Mouse (Mus musculus) induced T-regulatory cell, adult 2 months (primary cell): ENCODE measurements around the gene Pdia5.

Experiments
- DNase-seq: peaks from one replicate; pipeline ENCODE4 v3.0.0-alpha.2; 2012; ENCODE audit warnings: low read depth

The Pdia5 gene

DNA sequence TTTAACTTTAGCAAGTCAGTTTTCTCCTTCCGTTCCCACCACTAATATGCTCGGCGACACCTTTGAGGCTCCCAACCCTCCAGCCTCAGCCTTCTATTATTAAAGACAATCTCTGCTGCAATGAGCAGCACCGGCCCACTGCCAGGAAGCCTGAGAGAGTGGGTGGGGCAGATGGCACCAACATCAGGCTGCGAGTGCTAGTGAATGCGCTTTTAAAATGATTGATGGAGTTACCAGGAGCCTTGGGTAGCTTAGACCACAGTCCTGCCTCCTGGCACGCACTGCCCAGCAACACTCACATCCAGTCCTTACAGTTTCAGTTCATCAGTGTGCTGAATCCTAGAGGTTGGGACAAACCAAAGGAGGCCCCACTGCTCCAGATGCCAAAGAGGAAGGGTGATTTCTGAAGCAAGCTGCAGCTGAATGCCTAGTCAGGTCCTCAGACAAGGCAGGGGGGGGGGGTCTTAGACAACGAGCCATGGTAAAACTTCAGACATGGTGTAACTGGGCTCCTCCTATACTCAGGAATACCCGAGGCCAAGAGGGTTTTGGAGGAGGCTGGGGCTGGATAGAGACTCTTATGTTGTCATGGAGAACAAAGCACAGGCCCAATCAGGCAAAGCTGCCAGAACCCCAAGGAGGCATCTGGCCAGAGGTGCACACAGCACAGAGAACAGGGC lies 49.2 kb downstream of the Pdia5 start:
- no peak for DNase-seq

DNA sequence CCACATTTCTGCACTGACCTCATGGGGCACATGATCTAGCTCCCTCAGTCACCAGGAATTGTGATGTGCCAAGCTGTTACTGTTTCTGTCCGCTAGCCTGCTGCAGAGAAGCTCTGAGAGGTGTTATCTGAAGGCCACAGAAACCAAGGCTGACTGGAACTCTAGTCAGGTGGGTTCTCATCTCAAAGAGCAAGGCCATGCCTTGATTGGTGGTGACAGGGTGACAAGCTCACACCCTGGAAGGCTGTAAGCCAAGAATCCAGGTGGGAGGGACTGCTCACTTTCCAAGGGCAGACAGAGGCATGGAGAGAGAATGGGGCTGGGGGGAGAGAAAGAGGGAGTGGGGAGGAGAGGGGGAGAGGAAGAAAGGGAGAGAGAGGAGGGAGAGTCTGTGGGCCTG lies 51.6 kb downstream of the Pdia5 start:
- no peak for DNase-seq

DNA sequence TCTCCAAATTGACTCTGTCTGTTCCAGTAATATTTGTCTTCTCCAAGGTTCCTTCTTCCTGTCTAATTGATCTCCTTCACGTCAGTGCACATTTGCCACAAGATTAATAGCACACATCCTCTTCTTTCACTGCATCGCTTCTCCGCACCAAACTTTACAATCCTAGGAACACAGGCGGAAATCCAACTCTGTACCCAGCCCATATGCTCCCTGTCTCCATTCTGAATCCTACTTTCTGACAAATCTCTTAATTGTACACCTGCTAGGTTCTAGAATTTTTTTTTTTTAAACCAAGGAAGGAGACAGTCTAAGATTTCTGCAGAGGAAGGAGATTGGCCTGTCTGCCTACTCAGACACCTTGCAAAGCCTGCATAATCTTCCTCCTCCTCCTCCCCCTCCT lies 59.1 kb downstream of the Pdia5 start:
- DNase-seq = no peak

DNA sequence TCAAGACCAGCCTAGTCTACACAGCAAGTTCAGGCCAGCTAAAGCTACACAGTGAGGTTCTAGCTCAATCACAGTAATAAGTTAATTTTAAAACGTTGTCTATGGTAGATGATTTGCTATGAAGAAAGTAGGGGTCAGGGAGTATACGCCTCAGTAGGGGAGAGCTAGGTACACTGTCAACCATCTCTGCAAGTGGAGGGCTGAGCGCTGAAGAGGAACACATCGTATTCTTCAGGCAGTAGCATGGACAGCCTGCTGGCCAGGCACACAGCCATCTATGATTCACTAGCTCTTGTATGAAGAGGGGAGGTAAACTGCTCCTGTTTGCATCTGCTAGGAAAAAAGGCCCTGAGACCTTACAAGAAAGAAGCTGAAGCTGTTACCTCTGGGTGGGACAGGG lies 65.7 kb downstream of the Pdia5 start:
- no peak for DNase-seq

DNA sequence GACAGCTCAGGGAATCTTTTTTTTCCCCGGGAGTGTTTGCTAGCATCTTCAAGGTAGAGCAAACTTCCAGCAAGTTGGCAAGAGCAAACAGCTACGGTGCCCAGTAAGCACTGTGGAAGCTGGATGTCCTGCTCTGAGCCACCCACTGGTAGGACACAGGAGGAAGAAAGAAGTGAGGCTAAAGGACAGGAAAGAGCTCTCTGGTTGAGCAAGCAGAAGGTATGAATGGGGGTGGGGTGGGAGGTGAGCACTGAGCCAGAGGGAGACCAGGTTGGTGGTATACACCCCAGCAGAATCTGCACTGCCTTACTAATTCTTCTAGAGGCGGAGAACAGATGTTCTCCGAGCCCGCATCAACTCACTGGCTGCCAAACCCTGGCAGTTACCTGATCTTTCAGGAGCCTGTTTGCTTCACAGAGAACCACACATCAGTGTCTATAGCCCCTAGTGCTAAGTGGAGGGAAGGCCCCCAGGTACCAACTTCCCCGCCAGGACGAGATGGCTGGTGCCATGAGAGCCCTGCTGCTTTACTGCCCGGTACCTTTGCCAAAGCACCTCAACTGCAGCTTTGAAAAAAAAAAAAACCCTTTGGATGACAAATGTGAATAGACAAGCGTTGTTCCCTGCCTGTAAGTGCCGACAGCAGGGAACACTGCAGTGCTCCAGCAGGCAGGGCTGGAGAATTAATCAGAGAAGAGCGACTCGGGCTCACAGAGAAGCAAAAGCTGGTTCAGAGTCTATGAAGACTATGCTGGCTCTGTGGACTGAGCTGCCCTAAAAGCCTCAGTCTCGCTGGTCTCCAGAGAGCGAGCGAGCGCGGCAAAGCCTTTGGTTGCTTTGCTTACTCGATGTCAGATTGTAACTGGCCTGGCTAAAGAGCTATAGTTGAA lies 67.2 kb downstream of the Pdia5 start:
- no peak for DNase-seq

DNA sequence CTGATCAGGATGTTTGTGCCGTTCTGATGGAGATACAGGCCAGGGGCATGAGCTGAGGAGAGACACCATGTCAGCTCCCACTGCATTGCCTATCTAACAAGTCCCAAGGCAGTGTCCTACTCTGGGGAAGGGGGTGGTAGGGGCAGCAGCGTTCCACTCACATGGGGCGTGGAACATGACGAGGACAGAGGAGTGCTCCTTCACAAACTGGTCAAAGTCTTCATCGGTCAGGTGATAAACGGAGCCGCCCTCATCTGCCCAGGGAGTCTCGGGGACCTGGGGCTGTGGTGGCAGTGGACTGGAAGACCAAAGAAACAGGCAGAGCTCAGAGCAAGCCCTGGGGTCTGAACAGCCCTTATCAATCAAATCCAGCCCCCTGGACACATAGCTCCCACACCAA lies 68.0 kb downstream of the Pdia5 start:
- no peak for DNase-seq

DNA sequence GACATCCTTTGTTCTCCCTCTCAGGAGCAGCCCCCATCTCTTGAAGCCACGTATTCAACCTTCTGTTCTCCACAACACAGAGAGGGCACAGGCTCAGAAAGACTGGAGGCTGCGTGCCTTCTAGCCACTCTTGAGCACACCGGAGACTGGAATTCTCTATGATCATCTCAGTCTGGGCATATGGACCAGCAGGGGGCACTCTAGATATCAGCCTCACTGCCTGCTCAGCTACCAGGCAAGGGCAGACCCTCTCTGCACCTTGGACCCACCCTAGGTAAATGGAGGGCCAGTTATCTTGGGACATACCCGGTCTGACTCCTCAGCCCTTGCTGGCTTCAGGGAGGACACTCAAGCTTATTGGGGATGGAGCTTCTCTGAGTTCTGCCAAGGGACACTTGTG lies 68.5 kb downstream of the Pdia5 start:
- DNase-seq = peak; percentile 5

DNA sequence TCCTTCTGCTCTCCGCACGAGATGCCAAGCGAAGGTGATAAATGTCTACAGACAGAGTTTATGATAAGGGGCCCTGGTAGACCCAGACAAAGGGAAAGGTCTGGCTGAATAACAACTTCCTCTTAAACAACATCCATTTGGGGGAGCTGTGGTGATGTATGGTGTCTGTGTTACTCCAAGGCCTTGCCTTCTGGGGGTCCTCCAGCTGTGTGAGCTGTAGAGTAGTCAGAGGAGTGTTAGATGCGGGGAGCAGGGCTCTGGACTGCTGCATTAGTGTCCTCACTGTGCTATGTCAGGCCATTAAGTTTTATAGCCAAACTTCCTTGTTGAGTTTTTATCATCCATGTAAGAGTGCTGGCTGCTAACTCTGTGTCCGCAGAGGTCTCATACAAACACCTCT lies 76.1 kb downstream of the Pdia5 start:
- DNase-seq = no peak

DNA sequence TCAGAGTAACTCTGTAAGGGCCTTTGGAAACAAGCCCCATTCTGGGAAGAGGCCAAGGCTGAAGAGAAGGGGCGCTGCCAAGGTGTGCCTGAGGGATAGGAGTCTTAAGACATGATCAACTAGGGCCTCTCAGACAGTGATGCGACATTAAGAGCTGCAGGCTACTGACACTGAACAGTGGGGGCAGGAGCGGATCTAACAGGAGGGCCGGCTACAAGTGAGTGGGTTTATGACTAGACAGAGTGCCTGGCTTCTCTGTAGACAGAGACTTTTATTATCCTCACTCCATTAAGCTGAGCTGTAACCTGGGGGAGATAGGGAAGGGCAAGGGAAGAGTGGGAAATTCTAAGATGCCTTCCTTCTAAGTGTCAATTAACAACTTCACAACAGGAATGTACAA lies 84.0 kb downstream of the Pdia5 start:
- no peak for DNase-seq

DNA sequence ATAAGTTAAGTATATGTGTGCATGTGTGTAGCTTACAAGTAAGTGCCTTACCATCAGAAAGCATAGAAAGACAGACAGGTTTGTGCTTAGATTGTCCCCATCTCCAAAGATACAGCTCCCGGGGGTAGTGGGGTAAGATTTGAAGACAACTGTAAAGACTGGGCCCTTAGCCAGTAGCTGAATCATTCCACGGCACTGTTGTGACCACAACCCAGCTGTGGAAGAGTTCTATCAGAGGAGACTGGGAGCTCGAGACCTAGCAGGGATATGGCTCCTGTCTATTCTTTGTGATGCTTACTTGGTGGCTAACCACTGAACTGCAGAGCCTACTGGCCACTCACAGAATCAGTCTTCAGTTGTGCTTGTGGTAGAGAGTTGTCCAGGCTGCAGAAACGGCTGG lies 84.5 kb downstream of the Pdia5 start:
- DNase-seq = no peak

DNA sequence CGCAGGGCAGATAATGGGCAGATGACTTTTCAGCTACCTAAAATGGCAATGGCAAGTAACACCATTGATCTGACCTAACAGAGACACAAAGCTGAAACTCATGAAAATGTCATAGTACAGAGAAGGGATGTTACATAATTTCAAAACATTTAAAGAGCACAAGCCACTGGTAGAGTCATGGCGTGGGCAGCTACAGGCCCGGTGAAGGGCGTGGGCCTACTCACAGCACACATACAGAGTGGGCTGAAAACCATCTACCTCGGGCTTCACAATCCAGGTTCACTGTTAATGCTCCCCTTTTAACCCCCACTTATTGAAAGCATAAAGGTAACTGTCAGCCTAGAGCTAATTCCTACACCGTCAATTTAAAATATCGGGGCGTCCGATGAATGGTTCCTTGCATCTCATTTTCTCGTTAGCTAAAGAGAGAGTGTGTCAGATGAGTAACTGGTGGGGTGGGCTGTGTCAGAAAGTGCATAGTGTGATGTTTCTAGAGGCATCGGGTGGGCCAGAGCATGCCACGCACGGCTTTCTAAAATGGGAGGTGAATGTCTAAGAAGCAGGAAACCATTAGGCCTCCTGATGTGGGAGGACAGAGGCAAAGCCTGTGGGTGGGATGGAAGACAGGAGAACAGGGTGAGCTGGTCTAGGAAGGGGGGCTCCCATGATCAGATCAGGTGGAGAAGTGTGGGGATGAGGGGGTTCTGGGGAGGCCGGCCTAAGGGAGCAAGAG lies 85.2 kb downstream of the Pdia5 start:
- no peak for DNase-seq

DNA sequence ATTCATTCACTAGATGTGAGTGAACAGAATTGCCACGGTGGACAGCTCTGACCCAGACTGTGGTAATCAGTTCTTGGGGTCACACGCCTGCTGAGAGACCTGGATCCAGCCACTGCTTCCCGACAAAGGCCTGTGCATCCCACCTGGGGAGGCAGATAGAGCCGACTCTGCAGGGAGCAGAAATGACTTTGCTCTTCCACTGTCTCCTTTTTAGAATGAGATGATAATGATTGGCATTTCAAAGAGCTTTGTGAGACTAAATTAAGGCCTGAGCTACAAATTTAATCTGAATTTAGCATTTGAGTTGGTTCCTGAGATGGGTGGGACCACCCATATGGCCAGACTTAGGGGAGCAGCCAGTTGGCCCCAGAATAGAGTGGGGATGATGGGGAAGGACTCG lies 85.8 kb downstream of the Pdia5 start:
- no peak for DNase-seq

DNA sequence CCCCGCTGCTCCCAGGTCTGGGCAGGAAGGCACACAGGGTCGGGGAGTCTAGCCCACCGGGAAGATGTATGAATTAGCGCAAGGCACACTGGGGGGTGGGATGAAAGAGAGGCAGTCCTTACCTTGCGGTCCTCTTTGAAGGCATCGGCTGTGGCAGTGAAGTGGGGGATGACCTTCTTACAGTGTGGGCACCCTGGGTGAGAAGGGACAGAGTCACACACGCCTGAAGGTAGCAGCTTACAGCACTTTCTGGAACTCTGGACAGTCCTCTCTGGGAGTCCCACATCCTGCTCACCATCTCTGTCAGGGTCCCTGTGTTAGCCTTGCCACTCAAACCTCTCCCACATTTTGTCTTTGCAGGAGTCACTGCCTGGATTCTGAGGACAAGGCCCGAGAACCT lies 86.8 kb downstream of the Pdia5 start:
- DNase-seq = no peak

DNA sequence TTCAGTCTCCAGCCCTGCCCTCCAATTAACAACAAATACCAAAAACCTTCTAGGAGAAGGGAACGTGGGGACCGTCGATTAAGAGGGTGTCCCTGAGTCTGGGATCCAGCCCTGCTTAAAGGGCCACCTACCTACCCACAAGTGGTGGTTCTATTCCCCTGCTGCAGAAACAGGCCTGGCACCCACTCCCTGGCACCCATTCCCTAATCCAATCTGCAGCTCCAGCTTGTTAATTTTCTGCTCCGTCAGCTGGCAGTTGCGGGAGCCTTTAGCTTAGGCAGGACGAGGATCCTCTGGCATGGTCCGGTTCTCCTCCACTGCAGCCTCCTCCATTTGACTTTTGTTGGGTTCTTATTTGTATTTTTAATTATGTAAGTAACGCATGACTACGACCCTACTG lies 87.3 kb downstream of the Pdia5 start:
- no peak for DNase-seq

DNA sequence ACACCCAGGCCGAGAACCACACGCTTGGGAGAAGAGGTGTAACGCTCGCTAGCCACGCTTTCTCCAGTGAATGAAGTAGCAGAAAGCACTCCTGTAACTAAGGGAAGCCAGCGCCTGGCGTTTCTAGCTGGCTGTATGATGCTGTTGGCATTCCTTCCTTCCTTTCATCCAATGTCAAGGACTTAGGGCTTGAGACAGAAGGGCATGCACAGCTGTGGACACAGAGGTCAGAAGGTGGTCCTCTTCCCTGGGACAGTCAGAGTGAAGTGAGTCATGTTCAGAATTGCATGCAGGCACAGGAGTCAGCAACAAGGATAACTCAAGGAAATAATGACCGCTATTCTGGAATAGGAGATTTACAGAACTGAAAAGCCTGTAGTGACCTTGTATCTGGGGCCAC lies 97.9 kb downstream of the Pdia5 start:
- no peak for DNase-seq

DNA sequence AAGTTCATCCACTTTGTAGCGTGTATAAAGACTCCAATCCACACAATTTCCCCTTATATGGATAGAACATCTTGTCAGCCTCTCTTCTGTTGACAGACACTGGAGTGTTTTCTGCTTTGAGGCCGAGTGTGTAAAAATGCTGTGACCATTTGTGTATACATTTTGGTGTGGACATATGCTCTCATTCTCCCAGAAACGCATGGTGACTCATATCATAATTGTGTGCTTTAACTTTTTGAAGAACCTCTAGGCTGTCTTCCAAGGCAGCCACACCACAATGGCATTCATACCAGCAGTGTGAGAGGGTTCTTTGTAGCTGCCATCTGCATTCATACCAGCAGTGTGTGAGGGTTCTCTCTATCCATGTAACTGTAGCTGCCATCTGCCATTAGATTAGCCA lies 105.0 kb downstream of the Pdia5 start:
- no peak for DNase-seq

DNA sequence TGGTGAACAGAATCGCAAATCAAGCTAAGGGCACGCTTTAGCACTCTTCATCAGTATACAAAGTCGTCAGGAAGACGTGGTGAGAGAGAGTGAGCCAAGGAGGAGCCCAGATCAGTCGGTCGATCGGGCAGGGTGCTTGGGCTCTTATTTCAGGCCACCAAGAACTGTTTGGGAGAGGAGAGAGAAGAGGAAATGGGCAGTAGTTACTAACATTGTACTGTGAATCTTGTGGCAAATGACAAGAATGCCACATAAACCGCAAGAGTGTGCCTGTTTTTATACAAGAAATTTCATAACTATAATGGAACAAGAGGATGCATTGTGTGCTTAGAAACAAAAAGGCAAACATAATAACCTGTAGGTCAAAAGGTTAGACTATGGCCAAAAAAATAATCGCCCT lies 110.6 kb downstream of the Pdia5 start:
- no peak for DNase-seq

DNA sequence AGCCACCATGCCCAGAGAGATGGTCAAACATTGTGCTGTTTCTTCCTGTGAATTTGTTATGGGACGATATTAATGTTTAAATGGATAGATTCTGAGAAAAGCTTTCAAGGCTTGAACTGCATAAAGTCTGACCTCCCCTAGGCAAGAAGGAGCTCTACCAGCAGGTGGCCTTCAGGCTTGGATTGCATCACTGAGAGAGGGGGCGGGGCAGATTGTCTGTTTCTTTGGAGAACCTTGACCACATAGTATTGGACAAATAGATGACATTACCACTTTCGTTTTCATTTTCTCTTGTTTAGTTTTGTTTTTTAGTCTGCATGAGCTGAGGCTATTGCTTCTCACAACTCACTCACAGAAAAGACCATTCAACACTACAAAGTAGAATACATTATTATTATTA lies 111.3 kb downstream of the Pdia5 start:
- DNase-seq = no peak

DNA sequence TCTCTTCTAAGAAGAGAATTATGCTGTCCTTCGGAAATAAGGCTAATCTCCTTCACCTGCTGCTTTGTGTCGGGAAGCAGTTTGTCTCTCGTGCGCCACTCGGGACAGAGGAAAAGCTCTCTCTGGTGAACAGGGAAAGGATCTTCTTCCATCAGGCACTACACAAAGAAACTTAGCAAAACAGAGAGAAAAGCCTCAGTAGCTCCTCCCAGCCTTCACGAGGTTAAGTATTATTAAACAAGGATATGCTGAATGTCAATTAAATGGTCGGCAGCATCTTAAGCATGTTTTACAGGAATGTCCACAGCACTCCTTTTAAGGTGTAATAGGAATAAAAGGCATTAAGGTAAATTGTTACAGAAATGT lies 126.6 kb downstream of the Pdia5 start:
- DNase-seq = no peak

DNA sequence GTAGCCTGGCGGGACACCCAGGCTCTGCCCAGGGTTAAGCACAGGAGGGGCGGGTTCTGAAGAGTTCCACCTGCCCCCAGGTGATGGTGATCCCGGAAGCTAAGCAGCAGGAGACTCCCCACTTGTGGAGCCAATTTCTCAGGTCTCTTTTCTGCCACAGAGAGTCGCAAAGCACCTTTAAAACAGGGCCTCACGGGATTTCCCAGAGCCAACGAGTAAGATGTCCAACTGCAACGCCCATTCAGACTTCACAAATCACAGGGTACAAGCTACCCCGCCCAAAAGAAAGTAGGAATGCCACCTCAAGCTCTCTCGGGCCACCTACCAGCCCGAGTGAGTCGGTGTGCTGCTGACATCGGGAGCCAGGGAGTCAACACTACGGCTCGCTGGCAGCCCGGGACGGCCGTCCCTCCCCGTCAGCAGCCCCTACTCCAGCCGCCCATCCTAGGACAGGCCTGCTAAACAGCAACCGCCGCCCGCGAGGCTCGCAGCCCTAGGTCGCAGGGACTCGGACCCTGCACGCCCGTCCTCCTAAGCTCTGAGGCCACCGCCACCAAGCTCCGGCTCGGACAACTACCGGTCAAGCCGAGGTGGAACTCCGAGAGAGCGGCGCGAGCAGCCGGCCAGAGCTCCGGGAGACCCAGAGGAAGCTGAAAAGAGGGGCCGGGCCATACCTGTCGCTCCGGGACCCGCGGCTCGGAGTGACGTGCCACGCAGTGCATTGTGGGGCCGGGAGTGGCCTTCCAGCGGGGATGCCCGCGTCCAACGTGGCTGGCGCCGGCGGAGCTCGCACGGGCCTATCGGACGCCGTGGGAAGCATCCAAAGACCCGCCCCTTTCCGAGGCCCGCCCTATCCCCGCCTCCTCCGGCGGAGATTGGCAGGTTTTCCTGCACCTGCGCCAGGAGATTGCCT lies 127.3 kb downstream of the Pdia5 start, which contains the start of gene Sec22a:
Gene Sec22a, minus strand, starts transcription at position 769 of the 913 bp plus-strand sequence.
- DNase-seq = peak; percentile 96

DNA sequence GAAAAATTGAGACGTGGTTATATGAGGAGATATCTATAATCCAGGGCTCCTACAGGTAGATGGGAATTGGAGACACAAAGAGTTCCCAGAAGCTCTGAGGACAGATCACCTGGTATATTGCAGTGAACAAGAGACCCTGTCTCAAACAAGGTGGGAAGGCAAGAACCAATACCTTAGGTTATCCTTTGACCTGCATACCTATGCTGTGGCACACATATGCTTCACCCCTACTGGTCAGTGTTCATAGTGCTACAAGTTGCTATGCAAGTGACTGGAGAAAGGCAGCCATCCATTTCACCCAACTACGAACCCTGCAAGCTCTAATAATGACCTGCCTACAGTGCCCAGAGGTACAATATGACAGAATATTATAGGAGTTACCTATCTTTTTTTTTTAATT lies 128.5 kb downstream of the Pdia5 start:
- DNase-seq = peak; percentile 40

DNA sequence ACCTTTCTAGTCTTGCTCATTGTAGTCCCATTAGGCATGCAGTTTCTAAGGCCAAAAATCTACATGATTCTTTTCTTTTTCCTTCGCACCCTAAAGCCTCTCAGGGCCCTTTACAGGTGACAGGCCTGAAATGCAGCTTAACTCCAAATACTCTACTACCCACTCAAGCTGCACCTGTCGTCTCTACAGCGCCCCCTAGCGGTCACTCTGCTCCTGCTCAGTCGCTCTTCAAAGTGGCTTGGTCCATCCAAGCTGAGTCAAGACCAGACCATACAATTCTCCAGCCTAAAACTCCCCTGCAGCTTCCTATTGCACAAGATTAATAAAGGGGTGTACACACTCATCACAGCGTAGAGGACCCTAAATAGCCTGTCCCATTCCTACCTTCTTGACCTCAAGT lies 130.1 kb downstream of the Pdia5 start:
- peak; percentile 85 for DNase-seq
